Mouse (Mus musculus): ENCODE measurements around the gene Fdxacb1.

Fdxacb1 gene

DNA sequence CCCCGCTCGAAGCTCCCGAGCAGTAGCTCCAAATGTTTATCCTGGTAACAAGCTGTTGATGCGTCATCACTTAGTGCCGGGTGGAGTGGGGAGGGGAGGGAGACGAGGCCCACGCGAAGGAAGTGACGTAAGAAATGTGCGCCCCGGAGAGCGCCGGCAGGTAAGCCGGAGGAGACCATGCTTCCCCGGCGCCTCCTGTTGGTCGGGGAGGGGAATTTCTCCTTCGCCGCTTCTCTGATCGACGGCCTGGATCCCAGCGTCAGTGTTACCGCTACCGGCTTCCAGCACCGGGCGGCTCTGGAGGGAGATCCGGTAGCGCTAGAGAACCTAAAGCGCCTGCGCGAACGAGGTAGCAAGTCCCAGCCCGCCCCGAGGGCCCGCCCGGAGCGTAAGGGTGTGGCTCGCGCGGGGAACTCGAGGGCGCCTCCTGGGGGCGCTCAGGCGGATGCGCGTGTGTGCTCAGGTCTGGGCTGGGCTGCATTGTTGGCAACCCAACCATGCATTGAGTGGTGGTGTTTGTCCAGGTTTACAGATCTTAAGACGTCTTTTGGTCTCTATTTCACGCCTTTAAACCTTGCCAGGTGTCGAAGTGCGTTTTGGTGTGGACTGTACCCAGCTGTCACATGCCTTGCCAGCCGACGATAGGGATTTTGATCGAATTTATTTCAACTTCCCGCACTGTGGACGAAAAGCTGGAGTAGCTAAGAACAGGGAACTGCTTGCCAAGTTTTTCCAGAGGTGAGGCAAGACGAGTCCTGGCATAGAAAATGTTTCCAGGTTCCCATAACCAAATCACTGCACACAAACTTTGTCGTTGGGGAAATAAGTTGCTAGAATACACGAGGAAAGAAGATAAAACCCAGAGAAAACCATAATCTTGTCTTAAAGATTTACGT lies at the start of gene Fdxacb1:
Gene Fdxacb1 (plus strand): TSS at position 130 of the 896 bp plus-strand sequence.
- DNase-seq: peak; percentile 98

DNA sequence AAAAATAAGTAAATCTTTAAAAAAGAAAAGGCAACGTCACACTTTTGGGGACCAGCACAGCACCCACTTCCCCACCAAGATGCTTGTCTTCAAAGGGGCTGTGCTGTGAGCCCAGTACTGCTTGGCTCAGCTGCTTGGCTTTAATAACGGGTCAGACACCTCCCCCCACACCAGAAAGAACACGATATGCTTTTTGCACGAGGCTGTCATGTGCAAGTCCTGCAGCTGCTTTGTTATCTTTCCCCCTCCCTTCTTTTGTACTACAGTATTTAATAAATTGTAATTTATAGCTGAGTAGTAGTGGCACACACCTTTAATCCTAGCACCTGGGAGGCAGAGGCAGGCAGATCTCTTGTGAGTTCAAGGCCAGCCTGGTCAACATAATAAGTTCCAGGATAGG lies 49.2 kb upstream of the Fdxacb1 start:
- no peak for DNase-seq

DNA sequence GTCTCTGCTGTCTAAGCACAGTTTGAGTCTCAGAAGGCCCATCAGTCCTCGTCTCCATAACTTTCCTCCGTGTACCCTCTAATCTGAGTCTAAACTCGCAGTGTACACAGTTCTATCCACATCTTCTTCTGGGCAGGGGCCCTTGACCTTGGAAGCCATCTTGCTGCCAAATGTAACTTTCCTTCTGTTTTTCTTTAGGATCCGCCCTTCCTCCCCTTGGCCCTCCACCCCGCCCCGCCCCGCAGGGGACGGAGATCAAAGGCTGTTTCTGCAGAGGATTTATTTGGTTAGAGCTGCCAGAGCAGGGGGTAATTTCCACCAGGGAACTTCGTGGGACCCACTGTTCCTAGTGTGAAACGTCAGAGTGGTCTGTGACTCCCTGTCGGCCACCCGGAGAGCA lies 47.0 kb upstream of the Fdxacb1 start:
- no peak for DNase-seq

DNA sequence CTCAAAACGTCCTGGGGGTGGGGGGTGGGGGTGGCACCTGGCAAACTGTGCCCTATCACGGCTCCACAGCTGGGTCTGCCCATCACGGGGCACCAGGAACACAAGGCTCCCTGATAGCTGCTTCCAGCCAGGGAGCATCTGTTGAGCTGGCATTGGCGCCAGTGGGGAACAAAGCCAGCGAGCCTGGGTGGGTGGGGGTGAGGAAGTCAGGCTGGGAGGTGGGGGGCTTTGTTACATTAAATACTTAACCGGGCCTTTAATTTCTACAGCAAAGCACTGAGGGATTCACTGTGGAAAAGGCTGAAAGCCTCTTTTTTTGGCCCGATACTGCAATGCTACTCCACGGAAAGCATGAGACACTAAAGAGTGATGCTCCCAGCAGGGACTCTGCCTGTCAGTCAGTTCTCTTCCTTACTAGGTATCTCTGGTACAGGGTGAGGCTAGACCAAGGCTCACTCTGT lies 45.6 kb upstream of the Fdxacb1 start:
- DNase-seq: no peak

DNA sequence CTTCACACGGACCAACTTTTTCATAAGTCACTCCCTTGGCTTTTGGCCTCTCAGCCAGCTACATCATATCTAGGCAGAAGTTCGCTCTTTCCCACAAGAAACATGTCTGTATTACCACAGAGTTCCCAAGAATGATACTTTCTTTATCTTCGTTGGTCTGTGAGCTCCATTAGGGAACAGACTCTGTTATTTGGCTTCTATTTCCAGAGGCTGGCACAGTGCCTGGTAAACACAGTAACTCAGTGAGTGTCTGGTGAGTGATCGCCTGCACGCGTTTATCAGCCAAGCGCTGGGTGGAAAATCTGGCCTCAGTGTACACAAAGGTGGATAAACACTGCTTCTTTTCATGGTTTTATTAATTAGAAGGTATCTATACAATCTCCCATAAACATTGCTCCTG lies 44.6 kb upstream of the Fdxacb1 start:
- peak; percentile 54 for DNase-seq

DNA sequence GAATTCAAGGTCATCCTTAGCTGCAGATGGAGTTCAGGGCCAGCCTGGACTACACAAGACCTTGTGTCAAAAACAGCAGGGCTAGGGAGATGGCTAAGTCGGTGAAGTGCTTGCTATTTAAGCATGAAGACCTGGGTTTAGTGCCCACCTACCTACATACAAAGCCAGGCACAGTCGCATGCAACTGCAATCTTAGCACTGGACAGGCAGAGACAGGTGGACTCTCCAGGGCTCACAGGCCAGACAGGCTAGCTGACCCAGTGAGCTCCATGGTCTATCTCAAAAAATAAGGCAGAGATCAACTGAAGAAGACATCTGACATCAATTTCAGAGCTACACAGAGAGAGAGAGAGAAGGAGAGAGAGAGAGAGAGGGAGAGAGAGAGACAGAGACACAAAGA lies 43.9 kb upstream of the Fdxacb1 start:
- no peak for DNase-seq

DNA sequence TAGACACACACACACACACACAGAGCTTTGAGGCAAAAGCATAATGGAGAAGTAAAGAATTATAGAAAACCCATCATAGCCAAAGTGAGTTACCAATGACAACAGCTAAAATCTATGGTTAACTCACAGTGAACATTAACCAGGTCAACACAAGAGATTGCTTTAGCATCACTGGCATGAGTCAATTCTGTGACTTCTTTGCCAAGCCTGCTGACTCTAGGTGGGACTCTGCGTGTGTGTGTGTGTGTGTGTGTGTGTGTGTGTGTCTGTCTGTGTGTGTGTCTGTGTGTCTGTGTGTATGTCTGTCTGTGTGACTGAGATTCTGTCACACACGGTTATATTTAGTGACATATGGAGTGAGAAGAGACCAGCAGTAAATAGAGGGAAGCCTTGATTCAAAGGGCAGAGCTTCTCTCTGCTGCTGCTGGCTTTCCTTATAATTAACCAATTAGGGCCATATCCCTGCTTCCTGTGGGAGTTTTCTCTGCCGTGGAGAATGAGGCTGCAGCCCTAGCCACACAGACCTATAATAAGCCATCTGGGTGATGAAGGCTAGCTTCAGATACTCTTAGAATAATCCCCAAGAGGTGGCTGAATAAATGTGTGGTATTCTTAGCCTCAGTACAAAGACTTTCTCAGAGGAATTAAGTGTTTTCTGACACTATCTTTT lies 43.2 kb upstream of the Fdxacb1 start:
- DNase-seq: no peak

DNA sequence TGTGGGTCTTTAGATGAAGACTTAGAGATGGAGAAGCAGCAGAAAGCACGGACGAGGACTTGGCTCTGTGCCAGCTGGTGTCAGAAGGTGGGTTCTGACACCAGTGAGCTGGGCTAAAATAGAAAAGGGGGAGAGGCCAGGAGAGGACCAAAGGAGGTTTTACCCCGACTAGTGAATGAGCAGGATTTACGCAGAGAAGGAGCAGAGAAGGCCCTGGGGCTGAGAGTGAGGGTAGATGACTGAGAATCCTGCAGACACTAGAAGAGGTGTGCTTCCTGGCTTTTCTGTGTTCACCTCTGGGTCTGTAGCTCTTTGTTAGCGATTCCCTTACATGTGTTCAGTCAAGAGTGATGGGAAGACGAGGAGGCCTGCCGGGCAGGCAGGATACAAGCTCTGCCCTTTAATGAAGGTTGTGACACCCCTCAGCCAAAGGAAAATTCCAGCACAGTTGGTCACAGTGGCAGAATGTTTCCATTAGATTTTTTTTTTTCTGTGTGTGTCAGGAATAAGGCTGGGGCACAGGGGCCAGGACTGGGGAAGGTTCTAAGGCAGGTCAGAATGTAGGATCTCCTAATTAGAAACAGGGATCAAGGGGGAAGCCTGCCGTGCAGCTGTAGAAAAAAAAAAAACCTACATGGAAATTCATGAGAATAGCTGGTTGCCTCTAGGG lies 42.0 kb upstream of the Fdxacb1 start:
- no peak for DNase-seq

DNA sequence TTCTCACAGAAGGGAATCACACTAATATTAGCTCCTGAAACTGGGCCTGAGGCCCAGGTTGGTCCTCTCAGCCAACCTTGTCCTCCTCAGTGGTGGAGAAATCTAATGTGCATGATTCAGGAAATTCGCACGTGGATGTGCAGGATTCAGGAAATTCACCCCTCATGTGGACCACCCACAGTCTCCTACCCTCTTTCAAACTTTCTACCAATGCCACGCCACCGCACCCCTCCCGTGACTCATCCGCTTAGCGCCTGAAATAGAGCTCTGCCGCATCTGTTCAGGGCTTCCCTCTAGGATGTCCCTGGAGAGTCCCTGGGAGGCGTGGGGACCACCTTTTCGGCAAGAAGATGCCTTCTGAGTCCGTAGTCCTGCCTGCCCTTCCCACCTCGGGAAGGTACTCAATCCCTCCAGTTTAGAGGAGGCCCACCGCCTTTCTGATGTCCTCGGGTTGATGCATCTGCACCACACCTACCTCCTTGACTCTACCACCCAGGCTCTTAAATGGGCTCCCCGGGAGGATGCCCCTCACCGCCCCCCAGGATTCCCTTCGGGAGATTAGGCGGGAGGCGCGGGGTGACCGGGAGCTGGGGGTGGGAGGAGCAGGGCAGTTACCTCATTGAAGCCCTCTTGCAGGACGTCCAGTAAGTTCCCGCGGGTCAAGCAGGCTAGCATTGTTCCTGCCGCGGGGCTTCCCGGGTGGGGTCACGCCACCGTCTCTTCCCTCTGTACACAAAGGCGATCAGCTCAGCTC lies 40.7 kb upstream of the Fdxacb1 start:
- DNase-seq: no peak

DNA sequence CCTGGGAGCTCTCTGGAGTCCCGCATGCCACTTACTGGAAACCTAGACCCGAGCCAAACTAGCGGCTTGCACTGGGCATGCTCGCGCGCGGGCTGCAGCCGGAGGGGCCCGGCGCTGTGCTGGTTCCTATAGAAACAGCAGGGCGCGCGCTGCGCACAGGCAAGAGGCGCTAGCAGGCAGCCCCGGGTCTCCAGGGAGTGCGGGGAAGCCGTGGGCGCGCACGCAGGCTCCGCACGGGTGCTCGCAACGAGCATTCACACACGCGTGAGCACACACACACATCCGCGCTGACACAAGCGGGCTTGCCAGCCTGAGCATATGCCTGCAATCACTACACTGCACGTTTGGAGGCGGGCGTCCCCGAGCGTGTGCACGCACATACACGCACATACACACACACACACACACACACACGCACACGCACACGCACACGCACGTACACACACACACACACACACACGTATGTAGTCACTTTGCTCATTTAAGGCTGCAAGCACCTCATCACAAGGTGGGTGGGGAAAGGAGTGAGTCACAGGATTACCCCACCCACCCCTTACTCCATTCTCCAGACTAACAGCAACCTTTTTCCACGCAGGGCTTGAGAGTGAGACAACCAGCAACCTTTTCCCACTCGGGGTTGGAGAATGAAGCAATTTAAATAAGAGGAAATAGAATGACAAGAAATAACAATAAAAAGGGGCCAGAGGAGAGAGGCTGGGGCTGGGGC lies 39.9 kb upstream of the Fdxacb1 start:
- DNase-seq: peak; percentile 59

DNA sequence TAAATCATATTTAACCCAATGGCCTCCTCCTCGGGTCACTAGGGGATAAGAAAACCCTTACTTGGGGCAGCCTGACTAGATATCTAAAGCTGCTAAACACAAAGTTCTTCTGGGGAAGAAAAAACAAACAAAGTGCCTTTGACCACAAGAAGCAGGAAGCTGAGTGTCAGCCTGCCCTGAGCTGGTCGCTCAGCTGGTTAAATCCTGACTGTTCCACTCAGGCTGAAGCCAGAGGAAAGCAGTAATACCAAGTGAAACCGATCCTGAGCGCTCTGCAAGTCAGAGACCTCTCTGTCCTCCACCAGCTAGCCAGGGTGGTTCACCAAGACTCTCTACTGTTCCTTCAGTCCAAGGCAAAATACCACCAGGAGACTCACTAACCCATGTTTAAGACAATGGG lies 38.4 kb upstream of the Fdxacb1 start:
- no peak for DNase-seq

DNA sequence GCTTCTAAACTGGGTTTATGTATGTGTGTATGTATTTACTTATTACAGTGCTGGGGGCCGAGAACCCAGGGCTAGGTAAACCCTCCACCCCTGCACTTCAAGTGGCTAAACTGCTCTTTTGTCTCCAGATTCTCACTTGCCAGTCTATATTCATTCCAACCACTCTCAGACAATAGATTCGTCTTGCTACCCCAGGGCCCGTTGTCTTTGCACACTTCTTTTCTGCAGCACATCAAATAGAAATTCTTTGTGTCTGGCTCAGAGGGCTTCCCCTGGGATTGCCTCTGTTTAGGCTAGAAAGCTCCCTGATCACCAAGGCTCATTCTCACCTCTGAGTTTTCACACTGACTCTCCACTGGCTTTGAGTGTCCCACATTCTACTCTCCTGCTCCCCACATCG lies 35.5 kb upstream of the Fdxacb1 start:
- DNase-seq: no peak

DNA sequence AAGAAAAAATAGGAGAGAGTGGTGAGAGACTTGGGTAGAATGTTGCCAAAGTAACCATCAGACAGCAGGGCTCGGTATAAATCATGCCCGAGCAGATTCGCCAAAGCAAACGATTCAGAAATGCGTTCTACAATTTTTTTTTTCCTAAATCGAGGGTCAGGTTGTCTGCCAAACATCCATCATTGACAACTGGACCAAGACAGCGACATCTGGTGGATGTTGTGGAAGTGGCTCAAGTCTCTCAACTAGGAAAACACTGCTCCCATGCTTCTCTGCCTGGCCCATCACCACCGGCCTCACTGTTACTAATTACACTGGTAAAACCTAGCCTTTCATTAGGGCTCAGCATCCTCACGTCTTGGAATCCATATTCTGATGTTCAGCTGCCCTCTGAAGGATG lies 33.0 kb upstream of the Fdxacb1 start:
- peak; percentile 63 for DNase-seq

DNA sequence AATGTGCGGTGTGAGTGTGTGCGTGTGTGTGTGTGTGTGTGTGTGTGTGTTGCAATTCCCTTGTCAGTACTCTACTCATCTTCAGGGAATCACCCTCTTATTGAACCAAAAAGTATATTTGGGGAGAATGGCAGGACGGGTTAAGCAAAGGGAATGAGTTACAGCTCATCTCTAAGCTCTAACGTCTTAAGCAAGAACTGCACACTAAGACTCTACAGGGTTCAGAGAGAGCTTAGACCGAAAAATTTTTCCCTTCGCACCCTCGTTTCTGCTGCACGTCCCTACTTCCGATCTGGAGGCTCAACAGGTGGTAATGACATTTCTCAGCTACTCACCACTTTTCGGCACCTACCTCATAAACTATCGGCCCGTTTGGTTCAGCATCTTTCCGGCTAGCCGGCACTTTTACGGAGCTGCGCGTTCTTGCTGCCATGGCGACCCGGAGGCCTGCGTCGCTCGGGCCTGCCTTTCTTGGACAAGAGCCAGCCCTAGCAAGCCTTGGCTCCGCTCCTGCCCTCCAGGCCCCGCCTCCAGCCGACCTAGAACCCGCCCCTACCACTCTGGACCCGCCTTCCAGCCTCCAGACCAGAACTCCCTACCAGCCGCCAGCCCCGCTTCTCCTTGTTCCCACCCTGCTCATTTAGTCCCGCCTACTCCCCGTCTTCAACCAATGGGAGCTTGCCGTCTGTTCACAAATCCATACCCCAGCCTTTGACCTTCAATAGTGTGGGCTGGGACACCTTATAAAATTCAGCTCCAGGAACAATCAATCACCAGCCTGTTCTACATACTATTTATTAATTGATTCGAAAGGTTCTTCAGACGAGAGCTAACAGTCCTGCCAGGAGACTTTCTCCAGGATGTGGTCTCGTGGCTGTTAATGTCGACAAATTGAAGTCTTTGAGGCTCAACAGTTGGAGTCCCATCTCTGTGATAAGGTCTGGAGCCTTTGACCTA lies 28.8 kb upstream of the Fdxacb1 start, which contains the start of gene Dixdc1:
Gene Dixdc1 (minus strand): TSS at position 604 of the 957 bp plus-strand sequence.
- DNase-seq: peak; percentile 98

DNA sequence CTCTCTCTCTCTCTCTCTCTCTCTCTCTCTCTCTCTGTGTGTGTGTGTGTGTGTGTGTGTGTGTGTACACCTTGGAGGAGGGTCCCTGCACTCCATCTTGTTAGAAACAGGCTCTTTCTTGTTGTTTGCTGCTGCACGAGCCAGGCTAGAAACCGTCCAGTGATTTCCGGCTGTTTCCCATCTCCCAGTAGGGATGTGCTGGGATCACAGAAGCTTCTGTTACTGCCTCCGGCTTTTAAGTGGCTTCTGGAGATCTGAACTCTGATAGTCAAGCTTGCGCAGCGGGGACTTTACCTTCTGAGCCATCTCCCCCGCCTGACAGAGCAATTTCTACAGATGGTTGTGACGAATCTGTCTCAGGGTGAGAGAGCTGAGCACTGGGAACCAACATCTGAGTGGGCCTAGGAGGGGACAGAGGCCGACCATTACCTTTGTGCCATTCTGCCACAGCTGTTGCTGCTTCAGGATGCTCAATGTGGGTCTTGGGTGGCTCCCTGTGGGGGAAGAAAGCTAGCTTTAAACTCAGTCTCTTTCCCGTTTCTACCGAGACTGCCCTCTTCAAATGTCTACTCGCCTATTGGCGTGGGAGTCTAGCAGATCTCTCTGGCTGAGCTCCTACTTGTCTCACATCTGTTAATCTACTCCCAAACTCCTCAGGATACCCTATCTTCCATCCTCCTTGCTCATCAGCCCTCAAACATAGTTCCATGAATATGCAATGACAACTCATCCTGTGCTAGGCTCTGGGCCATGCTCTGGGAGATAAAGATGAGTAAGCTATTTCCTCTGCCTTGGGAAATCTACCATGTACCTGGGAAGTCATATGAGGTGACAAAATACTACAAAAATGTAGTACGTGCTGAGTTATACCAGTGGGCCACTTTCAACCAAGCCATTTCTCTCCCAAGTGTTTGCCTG lies 26.9 kb upstream of the Fdxacb1 start:
- no peak for DNase-seq

DNA sequence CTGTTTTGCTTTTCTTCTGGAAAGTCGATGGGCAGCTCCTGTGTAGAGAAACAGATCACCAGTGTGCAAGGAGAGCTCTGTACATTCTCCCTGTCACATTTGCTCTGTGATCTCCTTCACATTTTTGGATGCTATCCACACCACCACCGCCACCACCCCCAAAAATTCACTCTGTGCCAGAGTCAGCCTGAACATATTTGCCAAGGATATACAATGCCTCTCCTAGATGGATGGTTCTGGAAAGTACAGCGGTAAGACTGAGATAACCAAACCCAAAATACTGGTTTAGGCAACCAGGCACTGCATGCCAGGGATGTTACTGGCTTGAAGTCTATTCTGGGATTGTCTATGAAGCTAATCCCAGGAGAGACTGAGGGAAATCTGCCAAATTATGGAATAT lies 25.8 kb upstream of the Fdxacb1 start:
- DNase-seq: no peak

DNA sequence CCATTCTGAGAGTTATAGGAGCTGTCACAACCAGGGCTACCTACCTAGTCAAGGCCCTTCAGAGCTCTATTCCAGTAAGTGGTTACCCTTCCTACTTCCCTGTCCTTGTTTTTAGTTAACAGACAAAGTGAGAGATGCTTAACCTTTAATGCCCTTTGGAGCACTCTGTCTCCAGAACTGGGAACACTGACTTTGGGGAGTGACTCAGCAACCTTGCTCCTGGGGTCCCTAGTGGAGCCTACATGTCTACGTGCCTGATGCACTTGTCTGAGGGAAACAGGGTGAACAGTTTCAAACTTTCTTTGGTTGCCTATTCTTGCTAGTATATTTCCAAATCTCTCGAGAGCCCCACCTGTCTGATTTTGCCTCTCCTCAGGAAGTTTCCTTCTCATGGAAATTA lies 25.3 kb upstream of the Fdxacb1 start:
- DNase-seq: no peak

DNA sequence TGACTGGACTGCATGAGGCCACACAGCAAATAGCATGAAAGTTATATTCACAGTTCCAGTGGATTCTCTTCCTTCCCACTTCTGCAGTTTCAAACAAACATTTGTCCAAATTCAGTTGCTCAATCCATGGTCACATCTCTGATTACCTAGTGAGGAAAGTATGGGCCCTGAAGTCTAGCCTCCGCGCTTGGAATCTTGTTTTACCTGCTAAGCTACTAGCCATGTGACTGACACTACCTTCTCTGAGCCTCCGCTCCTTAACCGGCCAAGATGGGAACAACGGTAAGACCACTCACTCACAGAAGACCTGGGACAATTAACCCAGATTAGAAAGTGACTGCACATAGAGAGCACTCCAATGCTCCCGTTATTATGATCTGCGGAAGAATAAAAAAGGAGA lies 22.2 kb upstream of the Fdxacb1 start:
- DNase-seq: no peak

DNA sequence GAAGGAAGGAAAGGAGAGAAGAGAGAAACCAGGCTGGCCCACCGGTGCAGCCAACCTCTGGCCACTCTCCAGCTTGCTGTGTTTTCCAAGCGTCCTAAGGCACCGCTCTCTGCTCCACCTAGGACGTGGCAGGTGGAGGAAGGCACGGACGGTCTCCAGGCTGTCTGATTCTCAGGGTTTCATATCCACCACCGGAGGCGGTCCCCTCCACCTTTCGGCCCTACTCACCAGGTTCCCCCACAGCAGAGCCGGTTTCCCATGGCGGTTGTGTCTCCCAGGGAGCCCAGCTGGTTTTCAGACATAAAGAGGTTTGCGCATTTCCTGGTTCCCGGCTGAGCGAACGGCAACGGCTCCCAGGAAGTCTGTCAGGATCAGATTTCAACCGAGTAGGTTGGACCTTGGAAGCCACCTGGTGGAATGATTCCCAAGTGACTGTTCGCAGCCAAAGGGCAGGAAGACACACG lies 21.8 kb upstream of the Fdxacb1 start, which contains the start of gene 2310030G06Rik:
Gene 2310030G06Rik (minus strand): TSS at position 323 of the 464 bp plus-strand sequence.
- peak; percentile 82 for DNase-seq

DNA sequence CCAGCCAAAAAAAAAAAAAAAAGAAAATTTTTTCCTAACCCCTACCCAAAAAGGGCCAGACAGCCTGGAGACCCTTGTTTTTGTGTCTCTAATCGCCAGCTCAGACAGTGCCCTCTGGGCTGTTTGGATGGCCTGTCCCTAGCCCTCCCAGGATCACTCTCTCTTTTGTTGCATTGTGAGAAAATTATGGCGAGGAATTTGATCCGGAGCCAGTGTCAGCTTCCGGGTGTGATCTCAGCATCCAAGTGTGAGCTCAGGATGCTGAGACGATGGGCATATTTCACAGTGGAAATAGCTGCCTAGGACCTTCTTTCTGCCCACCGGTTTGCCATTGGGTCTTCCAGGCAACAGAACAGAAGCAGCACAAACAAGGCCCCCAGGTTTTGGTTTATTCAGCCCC lies 17.3 kb upstream of the Fdxacb1 start:
- DNase-seq: no peak

All from kidney, adult 18-20 months (tissue).